Mouse (Mus musculus) heart, embryonic 11.5 days (tissue): ENCODE measurements around the gene Chl1. TPM values are rescaled to one million over a fixed set of nuclear protein-coding genes. Genes with fewer than 3 reads are reported as not detected.

ENCODE experiments used
- ATAC-seq: fragments of 200-750 bp; cut with Nextera tagmentation; replicated peaks from 2 replicates; pipeline ENCODE4 v1.8.0; 2017; ENCODE audit warnings: moderate library complexity; ENCODE audit not compliant: insufficient number of reproducible peaks, low FRiP score, low TSS enrichment
- H3K27ac ChIP-seq: fragments of 300-500 bp; sonication (generic); 2 replicates; pipeline ENCODE4 v1.5.1; 2014; ENCODE audit warnings: mild to moderate bottlenecking, low read depth, low read length
- H3K27me3 ChIP-seq: fragments of 300-500 bp; sonication (generic); 2 replicates; pipeline ENCODE4 v1.6.1; 2014; ENCODE audit warnings: mild to moderate bottlenecking, low read length, mixed read lengths; ENCODE audit not compliant: control insufficient read depth, insufficient read depth
- H3K36me3 ChIP-seq: fragments of 300-500 bp; sonication (generic); 2 replicates; pipeline ENCODE4 v1.6.1; 2014; ENCODE audit warnings: mild to moderate bottlenecking, low read length, moderate library complexity, mixed read lengths; ENCODE audit not compliant: control insufficient read depth, insufficient read depth
- H3K4me1 ChIP-seq: fragments of 300-500 bp; sonication (generic); 2 replicates; pipeline ENCODE4 v1.6.1; 2014; ENCODE audit warnings: low read length; ENCODE audit not compliant: control insufficient read depth, insufficient read depth
- H3K4me2 ChIP-seq: fragments of 300-500 bp; sonication (generic); 2 replicates; pipeline ENCODE4 v1.6.1; 2014; ENCODE audit warnings: mild to moderate bottlenecking, moderate library complexity
- H3K4me3 ChIP-seq: fragments of 300-500 bp; sonication (generic); 2 replicates; pipeline ENCODE4 v1.5.1; 2014; ENCODE audit warnings: low read depth, low read length
- H3K9ac ChIP-seq: fragments of 300-500 bp; sonication (generic); 2 replicates; pipeline ENCODE4 v1.6.1; 2014; ENCODE audit warnings: mild to moderate bottlenecking, low read depth, low read length, moderate library complexity
- H3K9me3 ChIP-seq: fragments of 300-500 bp; sonication (generic); replicated peaks from 2 replicates; pipeline ENCODE4 v1.6.1; 2016; ENCODE audit warnings: low read length; ENCODE audit not compliant: control insufficient read depth
- WGBS: fragments of 180-500 bp; shearing (Covaris S2); extraction: QIAGEN DNeasy Blood & Tissue Kit; methylation state at CpG from one replicate; pipeline ENCODE4 v1.1.7; 2014; ENCODE audit not compliant: insufficient replicate concordance; 5-methylcytosine and 5-hydroxymethylcytosine counted together
- polyA plus RNA-seq: library from polyadenylated mRNA; unstranded; fragments of >200 nt; fragmentation: Nextera tagmentation; extraction: Ambion mirVana; gene quantifications from 2 replicates; pipeline ENCODE4 v1.2.1, GENCODE M21; 2014

Gene Chl1
- polyA plus RNA-seq, 1 experiment from 2014 or later, result 0.06 TPM

GRCm38 (mm10) chr6:103697349-103698028 lies 187.1 kb downstream of the Chl1 start:
- ATAC-seq, result no peak
- H3K36me3 ChIP-seq, result no peaks in the 10 kb centered on the region
- no peaks in the 10 kb centered on the region for H3K9me3 ChIP-seq
- H3K4me2 ChIP-seq, result no peak overlapping the region
- H3K27ac ChIP-seq, result no peak overlapping the region
- WGBS, result 56% methylated on average over 7 of the region's 7 CpGs
- H3K4me3 ChIP-seq, result no peak overlapping the region
- no peaks in the 10 kb centered on the region; the same call in 1 of the 2 replicates for H3K4me1 ChIP-seq
- H3K9ac ChIP-seq, result no peak overlapping the region
- no peaks in the 10 kb centered on the region for H3K27me3 ChIP-seq

DNA sequence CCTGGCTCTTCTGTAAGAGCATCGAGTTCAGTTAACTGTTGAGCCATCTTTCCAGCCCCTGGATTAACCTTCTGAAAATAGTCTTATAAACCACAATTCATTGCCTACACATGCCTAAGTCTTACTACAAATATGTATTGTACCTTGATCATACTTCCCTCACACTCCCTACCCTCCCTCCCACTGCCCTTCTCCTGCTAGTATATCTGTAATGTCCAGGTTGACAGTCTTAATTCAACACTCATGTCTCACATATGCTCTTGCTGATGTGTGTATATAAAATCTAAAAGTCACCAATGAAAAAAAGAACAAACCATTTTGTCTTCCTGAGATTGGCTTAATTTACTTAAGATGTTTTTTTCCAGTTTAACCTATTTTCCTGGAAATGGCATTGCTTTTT lies 189.1 kb downstream of the Chl1 start:
- Histone ChIP-seq H3K27me3 (no peaks in the 10 kb centered on the region), H3K4me2 (no peak overlapping the region), H3K4me1 (no peaks in the 10 kb centered on the region; the same call in 1 of the 2 replicates), H3K9me3 (no peaks in the 10 kb centered on the region), H3K27ac (no peak overlapping the region), H3K36me3 (no peaks in the 10 kb centered on the region), H3K9ac (no peak overlapping the region), H3K4me3 (no peak overlapping the region)
- 84% methylated on average over 1 of the region's 1 CpGs for WGBS
- no peak for ATAC-seq

DNA sequence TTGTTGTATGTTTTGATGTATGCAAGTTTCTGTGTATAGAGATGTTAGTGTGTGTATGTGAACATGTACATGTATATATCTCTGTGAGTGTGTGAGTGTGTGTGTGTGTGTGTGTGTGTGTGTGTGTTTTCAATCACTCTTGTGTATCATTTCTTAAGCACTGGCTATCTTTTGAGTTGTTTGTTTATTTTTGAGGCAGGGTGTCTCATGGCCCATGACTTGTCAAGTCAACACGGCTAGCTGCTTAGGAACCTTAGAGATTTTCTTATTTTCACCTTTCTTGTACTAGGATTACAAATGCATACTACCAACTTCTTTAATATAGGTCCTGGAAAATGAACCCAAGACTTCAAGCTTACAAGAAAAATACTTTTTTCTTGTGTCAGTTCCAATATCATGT lies 189.5 kb downstream of the Chl1 start:
- Histone ChIP-seq H3K9me3 (no peaks in the 10 kb centered on the region), H3K27me3 (no peaks in the 10 kb centered on the region), H3K36me3 (no peaks in the 10 kb centered on the region), H3K27ac (no peak overlapping the region), H3K9ac (no peak overlapping the region), H3K4me3 (no peak overlapping the region), H3K4me2 (no peak overlapping the region), H3K4me1 (no peaks in the 10 kb centered on the region; the same call in 1 of the 2 replicates)
- 39% methylated on average over 1 of the region's 1 CpGs for WGBS
- no peak for ATAC-seq

DNA sequence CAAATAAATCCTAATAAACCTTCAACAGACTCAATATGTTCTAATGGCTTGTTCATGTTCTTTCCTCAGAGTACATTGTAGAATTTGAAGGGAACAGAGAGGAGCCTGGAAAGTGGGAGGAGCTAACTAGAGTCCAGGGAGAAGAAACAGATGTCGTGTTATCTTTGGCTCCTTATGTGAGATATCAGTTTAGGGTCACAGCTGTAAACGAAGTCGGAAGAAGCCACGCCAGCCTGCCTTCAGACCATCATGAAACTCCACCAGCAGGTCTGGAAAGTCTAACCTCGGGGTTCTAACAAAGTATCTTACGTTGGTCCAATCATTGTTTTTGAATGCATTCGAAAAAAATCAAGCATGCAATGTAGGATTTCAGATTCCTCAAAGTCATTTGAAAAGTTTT lies 189.9 kb downstream of the Chl1 start:
- ATAC-seq, result no peak
- Histone ChIP-seq H3K36me3 (no peaks in the 10 kb centered on the region), H3K9me3 (no peaks in the 10 kb centered on the region), H3K4me1 (no peaks in the 10 kb centered on the region; the same call in 1 of the 2 replicates), H3K9ac (no peak overlapping the region), H3K4me2 (no peak overlapping the region), H3K4me3 (no peak overlapping the region), H3K27me3 (no peaks in the 10 kb centered on the region), H3K27ac (no peak overlapping the region)
- 23% methylated on average over 7 of the region's 7 CpGs for WGBS

DNA sequence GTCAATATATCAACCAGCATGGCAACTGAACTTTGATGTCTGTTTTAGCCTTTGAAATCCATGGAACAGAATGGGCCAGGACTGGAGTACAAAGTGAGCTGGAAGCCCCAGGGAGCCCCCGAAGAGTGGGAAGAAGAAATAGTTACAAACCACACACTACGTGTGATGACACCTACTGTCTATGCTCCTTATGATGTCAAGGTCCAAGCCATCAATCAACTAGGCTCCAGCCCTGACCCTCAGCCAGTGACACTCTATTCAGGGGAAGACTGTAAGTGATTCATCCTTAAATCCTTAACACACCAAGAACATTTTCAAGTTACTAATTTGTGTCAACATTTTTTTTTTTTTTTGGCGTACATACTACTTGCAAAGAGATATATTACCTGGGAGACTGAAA lies 196.0 kb downstream of the Chl1 start:
- Histone ChIP-seq H3K4me3 (no peak overlapping the region), H3K36me3 (no peaks in the 10 kb centered on the region), H3K27ac (no peak overlapping the region), H3K9ac (no peak overlapping the region), H3K27me3 (no peaks in the 10 kb centered on the region), H3K4me1 (no peaks in the 10 kb centered on the region), H3K9me3 (no peaks in the 10 kb centered on the region), H3K4me2 (no peak overlapping the region)
- ATAC-seq, result no peak
- 86% methylated on average over 3 of the region's 3 CpGs for WGBS

- H3K9ac ChIP-seq, result no peak overlapping the region
- no peak overlapping the region for H3K27ac ChIP-seq
- no peak for ATAC-seq
These were observed 228.9 kb downstream of the Chl1 start for GRCm38 (mm10) chr6:103739291-103739690.

DNA sequence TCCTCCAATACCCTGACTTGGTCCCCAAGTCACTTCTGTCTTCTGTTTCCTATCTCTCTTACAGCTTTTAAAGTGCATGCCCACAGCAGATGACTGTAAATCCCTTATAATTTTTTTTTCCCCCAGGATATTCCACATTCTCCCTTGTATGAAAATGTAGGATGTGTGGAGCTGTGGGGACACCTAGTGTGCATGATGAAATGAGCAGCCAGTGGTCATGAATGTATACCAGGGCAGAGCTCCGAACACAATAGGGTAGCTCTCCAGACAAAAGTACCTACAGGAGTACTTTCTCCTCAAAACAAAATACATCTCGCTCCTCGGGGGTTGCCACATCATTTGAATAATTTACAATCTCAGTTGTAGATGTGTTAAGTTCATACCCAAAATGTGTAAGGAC lies 232.4 kb downstream of the Chl1 start:
- ATAC-seq, result no peak
- Histone ChIP-seq H3K27ac (no peak overlapping the region), H3K9me3 (no peaks in the 10 kb centered on the region), H3K4me3 (no peak overlapping the region), H3K4me2 (no peak overlapping the region), H3K27me3 (no peaks in the 10 kb centered on the region), H3K9ac (no peak overlapping the region), H3K4me1 (no peaks in the 10 kb centered on the region), H3K36me3 (no peaks in the 10 kb centered on the region)
- WGBS, result 55% methylated on average over 3 of the region's 3 CpGs

More at GRCm38 (mm10) chr6:103739291-103739690, 228.9 kb downstream of the Chl1 start:
- no peaks in the 10 kb centered on the region for H3K9me3 ChIP-seq
- H3K4me3 ChIP-seq, result no peak overlapping the region
- H3K36me3 ChIP-seq, result no peaks in the 10 kb centered on the region
- no peaks in the 10 kb centered on the region for H3K27me3 ChIP-seq
- no peaks in the 10 kb centered on the region for H3K4me1 ChIP-seq
- no peak overlapping the region for H3K4me2 ChIP-seq

DNA sequence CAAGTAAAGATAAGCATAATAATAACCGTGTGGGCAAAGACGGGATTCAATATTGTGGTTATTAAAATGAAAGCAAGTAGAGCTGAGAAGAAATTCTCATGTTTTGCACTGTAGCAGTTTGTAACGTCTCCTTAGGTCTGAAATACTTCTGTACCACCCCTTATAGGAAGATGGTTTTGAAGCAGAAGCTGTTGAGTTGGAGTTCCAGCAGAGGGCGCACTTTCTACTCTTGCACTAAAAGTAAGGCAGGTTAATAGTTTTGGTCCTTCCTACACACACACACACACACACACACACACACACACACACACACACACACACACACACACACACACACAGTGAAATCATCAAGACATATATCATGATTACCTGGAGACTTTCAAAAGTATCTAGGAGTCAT lies 235.7 kb downstream of the Chl1 start:
- ATAC-seq, result no peak
- Histone ChIP-seq H3K27ac (no peak overlapping the region), H3K27me3 (no peaks in the 10 kb centered on the region), H3K36me3 (no peaks in the 10 kb centered on the region), H3K4me2 (no peak overlapping the region), H3K4me3 (no peak overlapping the region), H3K9me3 (no peaks in the 10 kb centered on the region), H3K9ac (no peak overlapping the region), H3K4me1 (no peaks in the 10 kb centered on the region)
- 21% methylated on average over 4 of the region's 4 CpGs for WGBS

DNA sequence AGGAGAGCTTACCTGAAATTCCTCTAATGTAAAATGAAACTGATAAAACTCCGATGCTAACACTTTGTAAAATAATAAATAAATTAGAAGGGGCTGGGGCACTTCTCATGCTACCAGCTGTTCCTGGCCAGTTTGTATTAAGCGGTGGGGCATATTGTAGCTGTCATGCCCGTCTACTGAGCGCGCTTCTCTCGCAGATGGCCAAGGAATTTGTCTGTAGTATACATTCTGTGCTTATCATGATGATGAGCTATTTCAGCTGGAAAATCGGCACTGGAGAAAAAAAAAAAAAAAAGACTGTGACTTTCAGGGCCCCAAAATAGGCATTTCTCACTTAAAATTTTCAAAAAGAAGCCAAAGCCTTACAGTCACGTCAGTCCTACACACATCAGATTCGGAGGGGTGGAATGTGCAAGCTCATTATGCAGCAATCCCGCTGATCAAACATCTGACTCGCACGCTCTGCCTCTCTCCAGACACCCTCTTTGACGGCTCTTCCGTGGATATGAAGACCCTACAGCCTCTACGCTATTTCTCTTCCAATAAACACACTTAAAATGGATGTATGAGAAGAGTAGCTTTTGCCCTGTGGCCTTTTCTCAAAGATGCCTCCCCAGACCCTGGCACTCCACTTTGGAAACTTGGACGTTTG lies 238.9 kb downstream of the Chl1 start:
- no peaks in the 10 kb centered on the region for H3K9me3 ChIP-seq
- no peak overlapping the region for H3K27ac ChIP-seq
- H3K27me3 ChIP-seq, result no peaks in the 10 kb centered on the region
- no peak overlapping the region for H3K4me2 ChIP-seq
- H3K4me1 ChIP-seq, result no peaks in the 10 kb centered on the region
- no peak for ATAC-seq
- H3K36me3 ChIP-seq, result no peaks in the 10 kb centered on the region
- H3K9ac ChIP-seq, result no peak overlapping the region
- H3K4me3 ChIP-seq, result no peak overlapping the region
- 58% methylated on average over 16 of the region's 16 CpGs for WGBS
